In the genomic region with DNA sequence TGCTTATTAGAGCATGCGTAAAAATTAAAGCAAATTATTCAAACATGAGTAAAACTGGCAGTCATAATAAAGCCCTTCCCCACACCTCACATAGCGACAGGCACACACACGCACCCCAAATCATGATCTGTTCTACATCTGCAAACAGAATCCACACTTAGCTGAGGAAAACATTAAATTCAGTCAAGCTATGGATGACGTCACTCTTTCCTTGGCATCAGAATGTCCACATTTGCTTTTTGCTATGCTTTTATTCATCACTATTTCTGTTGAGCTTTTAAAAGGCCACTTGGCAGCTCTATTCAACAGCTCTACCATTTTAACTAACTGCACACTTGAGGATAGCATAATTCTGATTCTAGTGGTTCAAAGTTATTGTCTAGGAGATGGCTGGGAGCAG, we compare ENCODE assay signal across 25 mouse cellular contexts. TPM values are rescaled to one million over a fixed set of nuclear protein-coding genes. Genes with fewer than 3 reads are reported as not detected.
DNase-seq lines count a peak whose midpoint lies in the region; ATAC-seq and TF ChIP-seq lines count a peak whose summit lies in the region.
"Had no signal": no experiment of that assay in that cellular context is flagged by ENCODE, and none has a peak within 500 bp of the region (broad histone marks: within the 10 kb centered on the region; RNA-seq: fewer than 3 reads in every experiment).

No protein-coding gene starts in this region.

- no peak overlapping the region for H3K4me3 ChIP-seq in forebrain, postnatal 0 days (ENCODE audit: low read depth, low read length)
- no peak overlapping the region for H3K4me3 ChIP-seq in forebrain, embryonic 16.5 days (replicated peaks; ENCODE audit: low read length)
- no peak overlapping the region for H3K4me3 ChIP-seq in midbrain, embryonic 11.5 days (ENCODE audit: low read depth, low read length)
- H3K4me3 ChIP-seq in midbrain, embryonic 13.5 days (replicated peaks) = no peak overlapping the region
- H3K4me3 ChIP-seq in limb, embryonic 15.5 days = no peak overlapping the region
- H3K4me3 ChIP-seq: embryonic facial prominence, embryonic 12.5 days; erythroblast, embryonic 14.5 days; forebrain, embryonic 12.5 days; forebrain, embryonic 15.5 days; hindbrain, embryonic 12.5 days; hindbrain, embryonic 15.5 days had no signal

- no peak overlapping the region for H3K9ac ChIP-seq in forebrain, postnatal 0 days
- H3K9ac ChIP-seq in forebrain, embryonic 16.5 days (replicated peaks; ENCODE audit: low read depth, low read length) = no peak overlapping the region
- no peak overlapping the region for H3K9ac ChIP-seq in midbrain, embryonic 11.5 days (ENCODE audit: low read length)
- H3K9ac ChIP-seq in midbrain, embryonic 13.5 days (replicated peaks) = no peak overlapping the region
- H3K9ac ChIP-seq in limb, embryonic 15.5 days = no peak overlapping the region
- H3K9ac ChIP-seq: embryonic facial prominence, embryonic 12.5 days; forebrain, embryonic 12.5 days; forebrain, embryonic 15.5 days; hindbrain, embryonic 12.5 days; hindbrain, embryonic 15.5 days had no signal

- no peak overlapping the region for H3K27ac ChIP-seq in forebrain, postnatal 0 days (ENCODE audit: low read depth, low read length)
- H3K27ac ChIP-seq in forebrain, embryonic 16.5 days (ENCODE audit: low read length) = no peak overlapping the region
- H3K27ac ChIP-seq in midbrain, embryonic 11.5 days (ENCODE audit: low read depth, low read length) = no peak overlapping the region
- H3K27ac ChIP-seq in midbrain, embryonic 13.5 days = no peak overlapping the region
- peak overlapping the region; percentile 50 for H3K27ac ChIP-seq in limb, embryonic 15.5 days
- H3K27ac ChIP-seq: embryonic facial prominence, embryonic 12.5 days; forebrain, embryonic 12.5 days; forebrain, embryonic 15.5 days; hindbrain, embryonic 12.5 days; hindbrain, embryonic 15.5 days had no signal

- H3K27me3 ChIP-seq in forebrain, postnatal 0 days (ENCODE audit: insufficient read depth, low read length) = no peaks in the 10 kb centered on the region
- H3K27me3 ChIP-seq in forebrain, embryonic 16.5 days (replicated peaks; ENCODE audit: control insufficient read depth, insufficient read depth, low read length) = no peaks in the 10 kb centered on the region
- no peaks in the 10 kb centered on the region for H3K27me3 ChIP-seq in midbrain, embryonic 11.5 days (ENCODE audit: control insufficient read depth, insufficient read depth, low read length)
- no peaks in the 10 kb centered on the region for H3K27me3 ChIP-seq in midbrain, embryonic 13.5 days
- H3K27me3 ChIP-seq in limb, embryonic 15.5 days = no peaks in the 10 kb centered on the region
- H3K27me3 ChIP-seq: CH12.LX; embryonic facial prominence, embryonic 12.5 days; forebrain, embryonic 12.5 days; forebrain, embryonic 15.5 days; hindbrain, embryonic 12.5 days; hindbrain, embryonic 15.5 days had no signal

- WGBS in forebrain, postnatal 0 days = 55% methylated on average over 4 of the region's 4 CpGs
- WGBS in forebrain, embryonic 16.5 days = 60% methylated on average over 4 of the region's 4 CpGs
- WGBS in midbrain, embryonic 11.5 days = 95% methylated on average over 4 of the region's 4 CpGs
- 89% methylated on average over 4 of the region's 4 CpGs for WGBS in midbrain, embryonic 13.5 days
- whole genome bisulfite sequencing in limb, embryonic 15.5 days = 33% methylated on average over 4 of the region's 4 CpGs

- intact Hi-C loops in gastrocnemius, postnatal 14 days (cut with DNase I; ENCODE audit: low total_unique reads) = no loop called here

- peak; percentile 0 for DNase-seq in forebrain, postnatal 0 days
- peak; percentile 72 for DNase-seq in midbrain, embryonic 11.5 days (ENCODE audit: low spot score, missing footprints)
- no peak for DNase-seq in gastrocnemius, postnatal 14 days
- DNase-seq: adrenal gland, postnatal 10 days; adrenal gland, postnatal 36 days; B cell, adult 2 months; cerebellum, adult 11-12 months; cerebellum, adult 8-10 months; cerebellum, postnatal 10 days; gastrocnemius, postnatal 10 days; heart, adult 11 months had no signal

- no peak for ATAC-seq in forebrain, postnatal 0 days
- no peak for ATAC-seq in forebrain, embryonic 16.5 days
- no peak for ATAC-seq in midbrain, embryonic 11.5 days (ENCODE audit: low FRiP score)
- ATAC-seq in midbrain, embryonic 13.5 days = no peak
- ATAC-seq in limb, embryonic 15.5 days (ENCODE audit: insufficient number of reproducible peaks, low FRiP score, low TSS enrichment, low read depth) = peak; percentile 67; the same call in 1 of the 2 replicates
- ATAC-seq: forebrain, embryonic 15.5 days; intestine, postnatal 0 days; Patski had no signal

- H3K4me2 ChIP-seq in forebrain, postnatal 0 days (ENCODE audit: low read depth) = no peak overlapping the region
- H3K4me2 ChIP-seq in forebrain, embryonic 16.5 days (ENCODE audit: low read length) = no peak overlapping the region
- H3K4me2 ChIP-seq in midbrain, embryonic 11.5 days = no peak overlapping the region
- H3K4me2 ChIP-seq in midbrain, embryonic 13.5 days (replicated peaks) = no peak overlapping the region
- H3K4me2 ChIP-seq in limb, embryonic 15.5 days = no peak overlapping the region
- H3K4me2 ChIP-seq: embryonic facial prominence, embryonic 12.5 days; forebrain, embryonic 12.5 days; forebrain, embryonic 15.5 days; heart, embryonic 11.5 days; hindbrain, embryonic 12.5 days; hindbrain, embryonic 15.5 days had no signal

- no peaks in the 10 kb centered on the region for H3K36me3 ChIP-seq in forebrain, postnatal 0 days (ENCODE audit: insufficient read depth)
- H3K36me3 ChIP-seq in forebrain, embryonic 16.5 days (ENCODE audit: control insufficient read depth, insufficient read depth) = peaks cover 3% of the 10 kb centered on the region; the same call in 1 of the 2 replicates
- peaks cover 16% of the 10 kb centered on the region for H3K36me3 ChIP-seq in midbrain, embryonic 11.5 days (ENCODE audit: control insufficient read depth, insufficient read depth, low read length)
- H3K36me3 ChIP-seq in midbrain, embryonic 13.5 days = peaks cover 21% of the 10 kb centered on the region
- H3K36me3 ChIP-seq in limb, embryonic 15.5 days = no peaks in the 10 kb centered on the region
- H3K36me3 ChIP-seq: embryonic facial prominence, embryonic 12.5 days; forebrain, embryonic 15.5 days; G1E had no signal

- no peak for TF ChIP-seq CTCF in forebrain, postnatal 0 days (IDR thresholded peaks at IDR 0.05; ENCODE audit: low read depth)

- H3K9me3 ChIP-seq in forebrain, postnatal 0 days (ENCODE audit: low read length) = no peaks in the 10 kb centered on the region
- no peaks in the 10 kb centered on the region for H3K9me3 ChIP-seq in forebrain, embryonic 16.5 days (ENCODE audit: control insufficient read depth, low read length)
- no peaks in the 10 kb centered on the region; the same call in none of the 2 replicates for H3K9me3 ChIP-seq in midbrain, embryonic 11.5 days (ENCODE audit: control insufficient read depth, low read length)
- no peaks in the 10 kb centered on the region; the same call in 1 of the 2 replicates for H3K9me3 ChIP-seq in midbrain, embryonic 13.5 days
- H3K9me3 ChIP-seq in limb, embryonic 15.5 days = no peaks in the 10 kb centered on the region
- H3K9me3 ChIP-seq: embryonic facial prominence, embryonic 12.5 days; forebrain, embryonic 15.5 days; G1E; hindbrain, embryonic 15.5 days had no signal

- no peaks in the 10 kb centered on the region for H3K4me1 ChIP-seq in forebrain, postnatal 0 days (ENCODE audit: insufficient read depth)
- H3K4me1 ChIP-seq in forebrain, embryonic 16.5 days (replicated peaks; ENCODE audit: control insufficient read depth, insufficient read depth, low read length) = peaks cover 3% of the 10 kb centered on the region
- H3K4me1 ChIP-seq in midbrain, embryonic 11.5 days (ENCODE audit: control insufficient read depth, insufficient read depth, low read length) = no peaks in the 10 kb centered on the region
- no peaks in the 10 kb centered on the region for H3K4me1 ChIP-seq in midbrain, embryonic 13.5 days (replicated peaks)
- H3K4me1 ChIP-seq in limb, embryonic 15.5 days = peaks cover 29% of the 10 kb centered on the region
- H3K4me1 ChIP-seq: forebrain, embryonic 12.5 days; forebrain, embryonic 15.5 days; hindbrain, embryonic 12.5 days; hindbrain, embryonic 15.5 days had no signal

RNA-seq across cellular contexts. Expression of gene Tmem30a, which starts 21.3 kb away (rescaled TPM):
- 152 and 181 TPM in 2 replicates for total RNA-seq in forebrain, postnatal 0 days (2014; rRNA removed)
- 78.9 and 104 TPM in 2 replicates for polyA plus RNA-seq in forebrain, postnatal 0 days (2015; fragmentation: Nextera tagmentation; extraction: Ambion mirVana)
- 114 and 125 TPM in 2 replicates for polyA plus RNA-seq in forebrain, embryonic 16.5 days (2015; fragmentation: Nextera tagmentation; extraction: Ambion mirVana)
- 91.2 and 108 TPM in 2 replicates for polyA plus RNA-seq in midbrain, embryonic 11.5 days (2014; fragmentation: Nextera tagmentation; extraction: Ambion mirVana)
- polyA plus RNA-seq in midbrain, embryonic 13.5 days (2015; fragmentation: Nextera tagmentation; extraction: Ambion mirVana) = 109 TPM in 2 replicates
- 64.6 and 68.2 TPM in 2 replicates for polyA plus RNA-seq in limb, embryonic 15.5 days (2015; fragmentation: Nextera tagmentation; extraction: Ambion mirVana)
- total RNA-seq in gastrocnemius, postnatal 14 days (2021) = 10 to 100 TPM; 37.8 to 42.6 TPM

RNA-seq across cellular contexts. Expression of gene Cox7a2, which starts 54.9 kb away (rescaled TPM):
- 435 and 605 TPM in 2 replicates for total RNA-seq in forebrain, postnatal 0 days (2014; rRNA removed)
- 956 and 1,227 TPM in 2 replicates for polyA plus RNA-seq in forebrain, postnatal 0 days (2015; fragmentation: Nextera tagmentation; extraction: Ambion mirVana)
- polyA plus RNA-seq in forebrain, embryonic 16.5 days (2015; fragmentation: Nextera tagmentation; extraction: Ambion mirVana) = 656 and 665 TPM in 2 replicates
- 601 and 658 TPM in 2 replicates for polyA plus RNA-seq in midbrain, embryonic 11.5 days (2014; fragmentation: Nextera tagmentation; extraction: Ambion mirVana)
- polyA plus RNA-seq in midbrain, embryonic 13.5 days (2015; fragmentation: Nextera tagmentation; extraction: Ambion mirVana) = 773 and 803 TPM in 2 replicates
- 572 and 583 TPM in 2 replicates for polyA plus RNA-seq in limb, embryonic 15.5 days (2015; fragmentation: Nextera tagmentation; extraction: Ambion mirVana)
- 100 to 1,000 TPM; 494 to 598 TPM for total RNA-seq in gastrocnemius, postnatal 14 days (2021)
